Comparison of ENCODE assay signal across 9 mouse cellular contexts in the genomic region with DNA sequence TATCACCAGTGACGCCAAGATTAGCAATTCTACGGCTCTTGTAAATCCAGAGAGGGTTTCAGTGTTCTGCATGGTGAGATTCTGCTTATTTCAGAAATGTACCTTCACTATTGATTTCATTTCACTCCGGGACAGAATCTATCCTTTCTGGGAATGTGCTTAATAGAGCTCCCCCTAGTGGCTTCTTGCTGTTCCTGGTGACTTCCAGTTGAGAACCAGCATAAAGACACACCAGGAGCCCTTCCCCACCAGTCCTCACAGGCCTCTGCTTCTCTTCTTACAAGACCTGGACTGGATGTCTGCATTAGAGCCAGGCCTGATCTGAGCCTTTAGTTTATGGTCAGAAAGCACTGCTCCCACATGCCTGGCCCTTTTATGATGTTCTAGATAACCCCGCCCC. TPM values are rescaled to one million over a fixed set of nuclear protein-coding genes. Genes with fewer than 3 reads are reported as not detected.
DNase-seq lines count a peak whose midpoint lies in the region; ATAC-seq and TF ChIP-seq lines count a peak whose summit lies in the region.
"Had no signal": no experiment of that assay in that cellular context is flagged by ENCODE, and none has a peak within 500 bp of the region (broad histone marks: within the 10 kb centered on the region; RNA-seq: fewer than 3 reads in every experiment).

No protein-coding gene starts in this region.

- H3K27me3 ChIP-seq in cerebellum, adult 2 months (ENCODE audit: control insufficient read depth, insufficient read depth, low read length) = no peaks in the 10 kb centered on the region; the same call in 1 of the 2 replicates
- peaks cover under 1% of the 10 kb centered on the region; the same call in 1 of the 2 replicates for H3K27me3 ChIP-seq in hindbrain, postnatal 0 days (ENCODE audit: insufficient read depth, low read length)
- no peaks in the 10 kb centered on the region for H3K27me3 ChIP-seq in limb, embryonic 14.5 days (ENCODE audit: control insufficient read depth, insufficient read depth, low read length)
- no peaks in the 10 kb centered on the region for H3K27me3 ChIP-seq in small intestine, adult 2 months (ENCODE audit: control insufficient read depth, insufficient read depth, low read length)

- H3K4me2 ChIP-seq in hindbrain, postnatal 0 days (ENCODE audit: low read depth, low read length) = no peak overlapping the region
- H3K4me2 ChIP-seq in limb, embryonic 14.5 days (replicated peaks; ENCODE audit: low read depth, low read length, severe bottlenecking) = no peak overlapping the region

- TF ChIP-seq CTCF in cerebellum, adult 2 months (IDR thresholded peaks at IDR 0.05; ENCODE audit: borderline replicate concordance, insufficient read depth, low read depth, low read length) = peak; percentile 57
- peak; percentile 81 for TF ChIP-seq CTCF in hindbrain, postnatal 0 days (IDR thresholded peaks at IDR 0.05; ENCODE audit: low read depth)
- TF ChIP-seq CTCF in small intestine, adult 2 months (IDR thresholded peaks at IDR 0.05; ENCODE audit: extremely low read depth, insufficient read length, insufficient replicate concordance, low read depth, low read length) = peak; percentile 59; the same call in 1 of the 2 replicates

- no peaks in the 10 kb centered on the region for H3K9me3 ChIP-seq in hindbrain, postnatal 0 days (ENCODE audit: low read length)
- no peaks in the 10 kb centered on the region for H3K9me3 ChIP-seq in limb, embryonic 14.5 days (ENCODE audit: control insufficient read depth, low read length)

- no peak overlapping the region for H3K9ac ChIP-seq in hindbrain, postnatal 0 days (replicated peaks; ENCODE audit: low read length)
- no peak overlapping the region for H3K9ac ChIP-seq in limb, embryonic 14.5 days (ENCODE audit: low read depth, low read length, severe bottlenecking)

- ATAC-seq in hindbrain, postnatal 0 days = no peak
- ATAC-seq in limb, embryonic 14.5 days (ENCODE audit: low FRiP score, low read depth) = no peak

- 67% methylated on average over 4 of the region's 4 CpGs for WGBS in cerebellum, adult 2 months
- 63% methylated on average over 4 of the region's 4 CpGs for WGBS in hindbrain, postnatal 0 days
- WGBS in limb, embryonic 14.5 days = 68% methylated on average over 4 of the region's 4 CpGs
- 49% methylated on average over 4 of the region's 4 CpGs for WGBS in small intestine, adult 2 months

- H3K27ac ChIP-seq in cerebellum, adult 2 months (ENCODE audit: insufficient read depth, low read length) = no peak overlapping the region
- no peak overlapping the region for H3K27ac ChIP-seq in hindbrain, postnatal 0 days
- no peak overlapping the region for H3K27ac ChIP-seq in limb, embryonic 14.5 days (replicated peaks; ENCODE audit: low read depth, low read length)
- no peak overlapping the region for H3K27ac ChIP-seq in small intestine, adult 2 months (ENCODE audit: insufficient read depth, low read depth, low read length)

- no peak for TF ChIP-seq POLR2A in cerebellum, adult 2 months (IDR thresholded peaks at IDR 0.05; ENCODE audit: borderline replicate concordance, insufficient read depth, low read length)
- TF ChIP-seq POLR2A in limb, embryonic 14.5 days (IDR thresholded peaks at IDR 0.05; ENCODE audit: borderline replicate concordance, extremely low read depth, insufficient read depth, insufficient read length) = no peak
- no peak for TF ChIP-seq POLR2A in small intestine, adult 2 months (IDR thresholded peaks at IDR 0.05; ENCODE audit: low read depth, low read length)

- no peak overlapping the region for H3K4me3 ChIP-seq in cerebellum, adult 2 months (replicated peaks; ENCODE audit: insufficient read depth, low read depth, low read length)
- no peak overlapping the region for H3K4me3 ChIP-seq in hindbrain, postnatal 0 days (ENCODE audit: low read length)
- H3K4me3 ChIP-seq in limb, embryonic 14.5 days (replicated peaks; ENCODE audit: low read length) = no peak overlapping the region
- H3K4me3 ChIP-seq in small intestine, adult 2 months (ENCODE audit: low read depth, low read length) = no peak overlapping the region

- H3K36me3 ChIP-seq in hindbrain, postnatal 0 days (ENCODE audit: insufficient read depth, low read length) = no peaks in the 10 kb centered on the region
- peaks cover 56% of the 10 kb centered on the region for H3K36me3 ChIP-seq in limb, embryonic 14.5 days (ENCODE audit: control insufficient read depth, insufficient read depth, low read length)
- peaks cover 11% of the 10 kb centered on the region for H3K36me3 ChIP-seq in small intestine, adult 2 months (ENCODE audit: control insufficient read depth, insufficient read depth, low read length)

- H3K4me1 ChIP-seq in cerebellum, adult 2 months (ENCODE audit: control insufficient read depth, insufficient read depth, low read length) = no peaks in the 10 kb centered on the region
- H3K4me1 ChIP-seq in hindbrain, postnatal 0 days (ENCODE audit: insufficient read depth, low read length) = no peaks in the 10 kb centered on the region; the same call in 1 of the 2 replicates
- peaks cover 13% of the 10 kb centered on the region for H3K4me1 ChIP-seq in limb, embryonic 14.5 days (ENCODE audit: control insufficient read depth, insufficient read depth, low read length)
- peaks cover 12% of the 10 kb centered on the region; the same call in 1 of the 2 replicates for H3K4me1 ChIP-seq in small intestine, adult 2 months (ENCODE audit: control insufficient read depth, insufficient read depth, insufficient read length, low read length)

- peak; percentile 65 for DNase-seq in adrenal gland, adult 2 months
- no peak for DNase-seq in adrenal gland, postnatal 4 days (ENCODE audit: low spot score in 2 of 2)
- peak; percentile 50 for DNase-seq in right cerebral cortex, adult 18-20 months
- no peak for DNase-seq in right cerebral cortex, postnatal 4 days
- peak in 1 of 2 experiments; percentile 59 for DNase-seq in cerebellum, adult 2 months
- peak; percentile 84 for DNase-seq in hindbrain, postnatal 0 days (ENCODE audit: low spot score)
- DNase-seq in limb, embryonic 14.5 days (ENCODE audit: low spot score) = peak; percentile 83

RNA-seq across cellular contexts. Expression of a gene that starts 4.9 kb away (rescaled TPM):
- 1 to 10 TPM in 1 of 2 experiments, under 1 TPM in 1; 0.55 to 1.2 TPM for total RNA-seq in adrenal gland, adult 2 months (2021)
- polyA plus RNA-seq in adrenal gland, adult 2 months (2012; rRNA removed) = 0.51 and 0.66 TPM in 2 replicates
- 10 to 100 TPM; 15.5 to 18.8 TPM for total RNA-seq in adrenal gland, postnatal 4 days (2021)
- 0.10 and 0.14 TPM in 2 replicates for polyA plus RNA-seq in cerebellum, adult 2 months (2012; rRNA removed)
- total RNA-seq in hindbrain, postnatal 0 days (2014; rRNA removed) = 2.6 and 4.8 TPM in 2 replicates
- 1.8 and 2.0 TPM in 2 replicates for polyA plus RNA-seq in hindbrain, postnatal 0 days (2015; fragmentation: Nextera tagmentation; extraction: Ambion mirVana)
- 21.7 and 23.4 TPM in 2 replicates for polyA plus RNA-seq in limb, embryonic 14.5 days (2012; rRNA removed)
- polyA plus RNA-seq in limb, embryonic 14.5 days (2014; fragmentation: Nextera tagmentation; extraction: Ambion mirVana) = 15.3 and 16.7 TPM in 2 replicates
- 2.4 and 4.8 TPM in 2 replicates for polyA plus RNA-seq in small intestine, adult 2 months (2012; rRNA removed)

RNA-seq across cellular contexts. Expression of a gene that starts 28.7 kb away (rescaled TPM):
- total RNA-seq in adrenal gland, adult 2 months (2021) = not detected
- polyA plus RNA-seq in adrenal gland, adult 2 months (2012; rRNA removed) = not detected in 2 replicates
- total RNA-seq in adrenal gland, postnatal 4 days (2021) = 10 to 100 TPM in 1 of 2 experiments, 1 to 10 TPM in 1; 1.7 to 17.0 TPM
- polyA plus RNA-seq in cerebellum, adult 2 months (2012; rRNA removed) = not detected in 2 replicates
- total RNA-seq in hindbrain, postnatal 0 days (2014; rRNA removed) = not detected in 2 replicates
- polyA plus RNA-seq in hindbrain, postnatal 0 days (2015; fragmentation: Nextera tagmentation; extraction: Ambion mirVana) = not detected in 2 replicates
- 11.6 and 18.2 TPM in 2 replicates for polyA plus RNA-seq in limb, embryonic 14.5 days (2012; rRNA removed)
- polyA plus RNA-seq in limb, embryonic 14.5 days (2014; fragmentation: Nextera tagmentation; extraction: Ambion mirVana) = 45.7 and 71.9 TPM in 2 replicates
- polyA plus RNA-seq in small intestine, adult 2 months (2012; rRNA removed) = not detected in 2 replicates
- total RNA-seq: layer of hippocampus, postnatal 36 days had no signal

RNA-seq across cellular contexts. Expression of a gene that starts 32.0 kb away (rescaled TPM):
- total RNA-seq in adrenal gland, adult 2 months (2021) = 1 to 10 TPM; 6.4 to 6.9 TPM
- polyA plus RNA-seq in adrenal gland, adult 2 months (2012; rRNA removed) = 3.3 and 4.8 TPM in 2 replicates
- 10 to 100 TPM; 26.8 to 35.3 TPM for total RNA-seq in adrenal gland, postnatal 4 days (2021)
- 32.5 and 35.8 TPM in 2 replicates for polyA plus RNA-seq in cerebellum, adult 2 months (2012; rRNA removed)
- 61.9 and 64.7 TPM in 2 replicates for total RNA-seq in hindbrain, postnatal 0 days (2014; rRNA removed)
- 20.1 and 22.1 TPM in 2 replicates for polyA plus RNA-seq in hindbrain, postnatal 0 days (2015; fragmentation: Nextera tagmentation; extraction: Ambion mirVana)
- 16.8 and 21.1 TPM in 2 replicates for polyA plus RNA-seq in limb, embryonic 14.5 days (2012; rRNA removed)
- polyA plus RNA-seq in limb, embryonic 14.5 days (2014; fragmentation: Nextera tagmentation; extraction: Ambion mirVana) = 15.8 and 17.7 TPM in 2 replicates
- 6.4 and 8.5 TPM in 2 replicates for polyA plus RNA-seq in small intestine, adult 2 months (2012; rRNA removed)

Comparison
In these comparisons a context has a peak if more than half of its experiments do, and no peak if none do; other contexts are left out.
1. DNase-seq: peak in adrenal gland, adult 2 months (single experiment), right cerebral cortex, adult 18-20 months (single experiment), hindbrain, postnatal 0 days (single experiment) and limb, embryonic 14.5 days (single experiment); none in adrenal gland, postnatal 4 days (0 of 2) and right cerebral cortex, postnatal 4 days (single experiment).
2. RNA of a gene that starts 28.7 kb away (polyA plus RNA-seq): 11.6 to 71.9 TPM in limb, embryonic 14.5 days; not detected in adrenal gland, adult 2 months, not detected in cerebellum, adult 2 months, not detected in hindbrain, postnatal 0 days and not detected in small intestine, adult 2 months; every median in the first group is over 10 times any median in the second.
3. Peak in every context shown above with its lines, with median percentiles within 50 percentile points of each other: CTCF ChIP-seq.